In genomic region chr6:36596574-36596973, GRCm38 (mm10) we compare ENCODE assay signal across 17 mouse cellular contexts.
A peak's percentile ranks its signal among the peaks of the same experiment; 100 is the strongest.
DNase-seq lines count a peak whose midpoint lies in the region; ATAC-seq and TF ChIP-seq lines count a peak whose summit lies in the region.
"Had no signal": no experiment of that assay in that cellular context is flagged by ENCODE, and none has a peak within 500 bp of the region (broad histone marks: within the 10 kb centered on the region; RNA-seq: fewer than 3 reads in every experiment).

No protein-coding gene starts in this region.

- no peaks in the 10 kb centered on the region for H3K4me1 ChIP-seq in lung, embryonic 14.5 days (ENCODE audit: insufficient read depth)
- peaks cover 9% of the 10 kb centered on the region for H3K4me1 ChIP-seq in heart, embryonic 15.5 days (replicated peaks)
- H3K4me1 ChIP-seq: embryonic facial prominence, embryonic 12.5 days; lung, embryonic 15.5 days; megakaryocyte, embryonic 14.5 days had no signal

- peak; percentile 87 for DNase-seq in heart, adult 11 months
- DNase-seq in heart, postnatal 25 days (ENCODE audit: low spot score): no peak
- DNase-seq in lung, embryonic 14.5 days: peak; percentile 71
- DNase-seq in lung, postnatal 25 days (ENCODE audit: low spot score): no peak
- peak; percentile 33 for DNase-seq in adipocyte (ENCODE audit: low spot score)
- DNase-seq in kidney, postnatal 14 days: no peak
- DNase-seq in urinary bladder, postnatal 14 days (ENCODE audit: low spot score): no peak
- DNase-seq: adrenal gland, postnatal 10 days; kidney, postnatal 10 days; liver; thymus, postnatal 25 days had no signal

- H3K4me3 ChIP-seq in lung, embryonic 14.5 days (ENCODE audit: low read depth, low read length): no peak overlapping the region
- H3K4me3 ChIP-seq in heart, embryonic 15.5 days: no peak overlapping the region
- H3K4me3 ChIP-seq: embryonic facial prominence, embryonic 12.5 days; lung, embryonic 15.5 days; megakaryocyte, embryonic 14.5 days; myocyte had no signal

- no peaks in the 10 kb centered on the region for H3K27me3 ChIP-seq in lung, embryonic 14.5 days (ENCODE audit: insufficient read depth, low read length)
- no peaks in the 10 kb centered on the region for H3K27me3 ChIP-seq in heart, embryonic 15.5 days
- H3K27me3 ChIP-seq: embryonic facial prominence, embryonic 12.5 days; lung, embryonic 15.5 days; megakaryocyte, embryonic 14.5 days had no signal

- intact Hi-C loops in heart, postnatal 25 days (cut with DNase I): no loop called here

- TF ChIP-seq CTCF in lung, embryonic 14.5 days (IDR thresholded peaks at IDR 0.05; ENCODE audit: low read depth): no peak

- H3K9me3 ChIP-seq in lung, embryonic 14.5 days (ENCODE audit: low read depth, low read length): no peaks in the 10 kb centered on the region
- no peaks in the 10 kb centered on the region for H3K9me3 ChIP-seq in heart, embryonic 15.5 days (replicated peaks)
- H3K9me3 ChIP-seq: embryonic facial prominence, embryonic 12.5 days; G1E; lung, embryonic 15.5 days; megakaryocyte, embryonic 14.5 days had no signal

- no peak overlapping the region for H3K4me2 ChIP-seq in lung, embryonic 14.5 days
- H3K4me2 ChIP-seq in heart, embryonic 15.5 days: no peak overlapping the region
- H3K4me2 ChIP-seq: embryonic facial prominence, embryonic 12.5 days; lung, embryonic 15.5 days had no signal

- WGBS in lung, embryonic 14.5 days: 39% methylated on average over 3 of the region's 3 CpGs
- WGBS in heart, embryonic 15.5 days: 28% methylated on average over 3 of the region's 3 CpGs

- no peaks in the 10 kb centered on the region for H3K36me3 ChIP-seq in lung, embryonic 14.5 days (ENCODE audit: insufficient read depth)
- no peaks in the 10 kb centered on the region for H3K36me3 ChIP-seq in heart, embryonic 15.5 days
- H3K36me3 ChIP-seq: embryonic facial prominence, embryonic 12.5 days; G1E; lung, embryonic 15.5 days had no signal

- no peak overlapping the region for H3K9ac ChIP-seq in lung, embryonic 14.5 days
- no peak overlapping the region for H3K9ac ChIP-seq in heart, embryonic 15.5 days
- H3K9ac ChIP-seq: embryonic facial prominence, embryonic 12.5 days; lung, embryonic 15.5 days had no signal

- no peak overlapping the region for H3K27ac ChIP-seq in lung, embryonic 14.5 days (ENCODE audit: low read depth)
- peak overlapping the region; percentile 13; the same call in 1 of the 2 replicates for H3K27ac ChIP-seq in heart, embryonic 15.5 days
- H3K27ac ChIP-seq: embryonic facial prominence, embryonic 12.5 days; lung, embryonic 15.5 days had no signal

- ATAC-seq in lung, embryonic 14.5 days (ENCODE audit: insufficient read depth): peak; percentile 65; the same call in 1 of the 2 replicates
- peak; percentile 58; the same call in 1 of the 2 replicates for ATAC-seq in heart, embryonic 15.5 days (replicated peaks; ENCODE audit: insufficient number of reproducible peaks, insufficient read depth, low FRiP score, low read depth)

Comparison
In these comparisons a context has a peak if more than half of its experiments do, and no peak if none do; other contexts are left out.
1. DNase-seq: peak in heart, adult 11 months (single experiment), lung, embryonic 14.5 days (single experiment) and adipocyte (single experiment); none in heart, postnatal 25 days (single experiment), lung, postnatal 25 days (single experiment), kidney, postnatal 14 days (single experiment) and urinary bladder, postnatal 14 days (single experiment).